Mouse (Mus musculus): Measurements from ENCODE around the gene Zfp354c.

The Zfp354c gene

DNA sequence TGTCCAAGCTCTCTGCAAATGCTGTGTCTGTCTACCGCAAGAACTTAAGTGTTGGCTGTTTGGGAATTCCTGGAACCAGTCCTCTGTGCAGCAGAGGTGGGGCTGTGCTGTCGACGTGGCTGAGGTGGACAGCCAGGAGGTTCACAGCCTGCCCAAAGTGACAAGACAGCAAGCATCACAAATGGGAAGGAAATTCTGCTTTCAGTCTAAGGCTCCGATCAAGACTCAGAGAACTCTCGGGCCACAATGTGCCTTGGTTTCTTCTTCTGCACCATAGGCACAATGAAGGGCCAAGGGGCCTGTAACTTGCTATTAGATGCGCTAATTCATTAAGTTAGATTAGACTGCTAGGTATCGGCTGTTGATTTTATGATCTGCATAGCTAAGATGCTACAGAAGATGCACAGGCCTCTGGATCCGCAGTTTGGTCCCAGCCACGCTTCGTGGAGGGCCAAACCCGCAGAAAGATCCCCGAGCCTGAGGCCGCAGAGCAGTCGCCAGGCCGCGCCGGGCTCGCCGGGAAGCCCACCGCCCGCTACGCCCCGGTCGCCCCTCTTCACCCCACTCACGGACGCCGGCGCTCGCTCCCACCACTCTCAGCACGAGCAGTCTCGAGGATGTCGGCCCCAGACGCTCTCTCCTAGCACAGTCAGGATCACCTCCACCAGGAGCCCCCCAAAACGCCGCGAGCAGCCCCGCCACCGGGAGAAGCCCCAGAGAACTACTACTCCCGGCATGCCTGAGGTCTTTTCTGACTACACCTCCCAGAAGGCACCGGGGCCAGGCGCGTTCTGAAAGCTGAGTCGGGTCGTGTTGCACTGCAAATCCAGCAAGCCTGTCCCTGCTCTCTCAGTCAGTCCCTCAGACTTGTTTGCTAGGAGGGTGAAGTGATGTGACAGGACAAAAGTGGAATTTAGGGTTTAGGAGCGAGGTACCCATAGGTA is at the start of gene Zfp354c:
Zfp354c (minus strand) TSS at position 715 of the 944 bp plus-strand sequence.
- peak; percentile 59 for DNase-seq (ENCODE audit: low read depth, low spot score)

DNA sequence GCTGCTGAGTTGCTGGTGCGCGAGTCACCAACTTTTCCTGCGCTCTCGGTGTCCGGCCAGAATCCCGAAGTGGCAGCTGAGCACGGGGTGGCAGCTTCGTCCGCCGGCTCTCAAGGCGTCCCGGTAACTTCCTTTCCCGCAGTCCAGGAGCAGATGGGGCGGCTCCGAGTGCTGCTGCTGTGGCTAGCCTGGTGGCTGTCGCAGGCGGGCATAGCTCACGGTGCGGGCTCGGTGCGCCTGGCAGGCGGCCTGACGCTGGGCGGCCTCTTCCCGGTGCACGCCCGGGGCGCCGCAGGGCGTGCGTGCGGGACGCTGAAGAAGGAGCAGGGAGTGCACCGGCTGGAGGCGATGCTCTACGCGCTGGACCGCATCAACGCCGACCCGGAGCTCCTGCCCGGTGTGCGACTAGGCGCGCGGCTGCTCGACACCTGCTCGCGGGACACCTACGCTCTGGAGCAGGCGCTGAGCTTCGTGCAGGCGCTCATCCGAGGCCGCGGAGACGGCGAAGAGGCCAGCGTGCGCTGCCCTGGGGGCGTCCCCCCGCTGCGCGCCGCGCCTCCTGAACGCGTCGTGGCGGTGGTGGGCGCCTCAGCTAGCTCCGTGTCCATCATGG is 23.6 kb upstream of the Zfp354c start:
- no peak for DNase-seq (ENCODE audit: low read depth, low spot score)

DNA sequence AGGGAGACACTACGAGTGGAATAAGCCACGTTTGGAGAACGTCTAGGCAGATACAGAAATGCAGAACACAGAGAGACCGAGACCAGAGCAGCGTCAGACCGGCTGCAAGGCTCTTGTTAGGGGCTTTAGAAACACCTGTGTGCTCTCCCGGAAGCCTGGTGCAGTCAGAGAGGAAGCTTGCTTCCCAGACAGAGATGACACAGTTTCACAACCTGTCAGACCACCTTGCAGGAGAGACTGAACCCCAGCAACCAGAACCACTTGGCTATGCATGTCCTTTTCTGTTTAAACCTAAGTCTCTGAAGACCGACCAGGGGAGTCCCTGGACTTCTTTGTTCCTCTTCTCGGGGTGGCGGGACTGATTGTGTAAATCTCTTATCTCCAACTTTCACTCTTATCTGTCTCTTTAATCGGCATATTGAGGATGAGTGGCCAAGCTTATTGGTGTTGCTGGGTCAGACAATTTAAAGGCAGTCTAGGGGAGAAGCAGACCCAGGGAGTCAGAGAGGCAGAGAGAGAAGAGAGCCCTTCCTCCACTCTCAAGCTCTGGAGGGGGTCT is 22.7 kb upstream of the Zfp354c start, which contains the start of gene Grm6:
Grm6 (plus strand) TSS at position 509 of the 559 bp plus-strand sequence.
- DNase-seq (ENCODE audit: low read depth, low spot score) = no peak

DNA sequence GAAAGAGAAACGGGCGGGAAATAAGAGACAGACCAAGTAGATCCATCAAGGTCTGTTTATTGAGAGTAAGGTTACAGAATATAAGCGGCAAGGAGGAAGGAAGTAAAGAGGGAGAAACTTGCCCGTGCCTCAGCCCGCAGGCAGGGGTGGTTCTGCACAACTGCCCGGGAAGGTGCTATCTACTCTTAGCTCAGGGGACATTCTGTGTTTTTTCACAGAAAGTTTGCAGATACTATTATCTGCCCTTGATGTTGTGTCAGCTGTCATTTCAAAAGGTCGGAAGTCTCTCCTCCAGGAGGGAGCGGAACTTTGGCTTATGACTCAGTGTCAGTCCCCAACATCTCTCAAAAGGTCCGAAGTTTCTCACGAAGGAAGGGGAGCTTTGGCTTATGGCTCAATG is 21.8 kb upstream of the Zfp354c start:
- no peak for DNase-seq (ENCODE audit: low read depth, low spot score)

DNA sequence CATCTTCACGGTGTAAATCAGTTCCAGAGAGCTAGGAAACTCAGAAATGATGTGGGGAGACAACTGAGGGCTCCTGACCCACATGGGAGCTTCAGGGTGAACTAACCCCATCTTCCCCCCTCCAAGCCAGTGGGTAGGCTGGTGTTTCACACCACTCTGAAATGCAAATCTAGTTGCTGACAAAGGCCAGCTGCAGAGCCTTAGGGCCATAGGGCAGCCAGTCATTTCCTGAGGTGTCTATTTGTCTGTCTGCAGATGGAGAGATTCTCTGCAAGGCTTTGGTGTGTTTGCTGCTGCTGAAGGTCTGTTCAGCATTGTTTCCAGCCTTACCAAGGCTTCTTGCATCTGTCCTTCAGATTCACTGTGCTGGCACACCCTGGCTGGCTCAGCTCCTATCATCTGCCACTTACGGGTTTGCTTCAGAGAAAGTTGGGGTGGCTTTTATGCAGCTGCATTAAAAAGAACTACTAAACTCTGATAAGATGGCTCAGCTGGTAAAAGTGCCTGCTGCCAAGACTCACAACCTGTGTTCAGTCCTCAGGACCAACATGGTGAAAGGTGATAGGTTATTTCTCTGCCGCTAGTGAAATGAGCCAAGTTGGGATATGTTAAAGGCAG is 21.1 kb upstream of the Zfp354c start:
- no peak for DNase-seq (ENCODE audit: low read depth, low spot score)

DNA sequence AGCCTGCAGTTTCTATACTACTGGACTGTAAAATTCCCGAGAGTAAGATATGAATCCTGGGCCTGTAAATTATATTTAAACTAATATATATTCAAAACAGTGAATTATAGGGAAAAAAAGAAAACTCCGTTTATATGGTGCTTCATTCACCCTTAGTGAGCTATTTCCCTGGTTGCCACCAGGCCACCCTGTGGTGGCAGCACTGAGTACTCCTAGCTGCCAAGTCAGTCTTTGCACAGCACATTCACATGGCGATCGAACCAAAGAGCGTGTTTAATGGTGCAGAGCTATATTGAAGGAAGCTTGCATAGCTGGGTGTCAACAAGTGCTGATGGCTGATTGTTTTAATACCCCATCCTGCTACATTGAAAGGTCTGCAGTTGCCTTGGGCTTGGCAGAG is 19.5 kb upstream of the Zfp354c start:
- no peak for DNase-seq (ENCODE audit: low read depth, low spot score)

DNA sequence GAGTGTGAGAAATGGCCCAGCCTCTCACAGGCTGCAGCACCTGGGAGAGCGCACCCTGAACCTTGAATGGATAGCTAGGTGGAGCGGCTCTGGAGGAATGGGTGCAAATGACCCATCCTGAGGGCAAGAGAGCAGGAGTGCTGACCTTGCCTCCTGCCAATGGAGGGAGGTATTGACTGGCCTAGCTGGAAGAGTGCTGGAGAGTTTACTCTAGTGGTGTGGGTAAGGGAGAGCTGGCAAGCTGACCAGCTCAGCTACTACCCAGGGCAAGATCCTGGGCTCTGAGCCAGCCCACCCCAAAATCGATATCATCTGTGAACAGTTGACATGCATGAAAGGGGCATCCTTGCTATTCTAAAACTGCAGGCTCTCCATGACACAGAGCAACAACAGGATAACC is 18.4 kb upstream of the Zfp354c start:
- no peak for DNase-seq (ENCODE audit: low read depth, low spot score)

DNA sequence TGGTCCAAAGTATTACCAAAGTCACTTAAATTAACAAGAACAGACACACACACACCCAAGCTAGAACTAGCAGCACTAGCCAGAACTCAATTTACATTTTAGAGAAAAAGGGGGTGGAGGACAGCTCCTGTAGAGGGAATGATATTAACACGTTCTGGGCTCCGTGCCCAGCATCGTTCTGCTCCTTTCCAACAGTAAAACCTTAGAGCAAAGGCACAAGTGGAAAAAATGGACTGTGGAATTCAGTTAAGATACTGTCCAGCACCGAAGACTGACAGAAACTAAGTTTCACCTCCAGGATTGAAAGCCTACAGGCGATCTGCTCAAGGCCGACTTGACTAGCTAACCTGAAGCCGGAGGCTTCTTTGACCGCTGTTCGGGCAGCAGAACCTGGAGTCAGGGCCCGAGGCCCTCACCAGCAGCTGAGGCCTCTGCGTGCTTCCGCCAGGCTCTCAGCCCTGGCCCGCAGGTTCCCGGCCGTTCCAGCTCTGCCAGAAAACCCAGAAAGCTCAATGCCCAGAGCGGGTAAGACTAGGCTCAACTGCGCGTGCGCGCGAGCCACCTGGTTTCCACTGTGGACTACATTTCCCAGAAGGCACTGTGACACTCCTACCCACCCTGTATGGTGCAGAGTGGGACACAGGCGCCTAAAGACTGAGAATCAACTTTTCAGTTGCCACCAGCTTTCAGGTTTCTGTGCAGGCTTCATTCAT is 13.7 kb upstream of the Zfp354c start, which contains the start of gene Zfp879:
Zfp879 (minus strand) TSS at position 530 of the 713 bp plus-strand sequence.
- DNase-seq (ENCODE audit: low read depth, low spot score) = peak; percentile 85

DNA sequence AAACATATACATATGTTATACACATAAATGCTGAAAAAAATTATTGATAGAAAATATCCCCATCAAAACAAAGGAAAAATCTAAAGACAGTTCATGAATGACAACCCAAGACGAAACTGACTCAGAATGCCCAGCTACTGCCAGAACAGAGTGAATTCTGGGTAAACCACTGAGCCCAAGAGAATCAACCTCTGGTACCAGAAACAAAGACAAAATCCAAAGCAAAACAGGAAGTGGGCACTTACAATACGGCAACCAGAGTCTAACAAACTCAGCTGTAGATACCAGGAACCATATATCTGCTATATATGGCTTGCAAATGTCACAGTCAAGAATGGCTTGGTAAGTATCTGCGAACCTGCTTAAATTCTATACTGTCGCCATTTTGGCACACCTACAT is 8.2 kb upstream of the Zfp354c start:
- no peak for DNase-seq (ENCODE audit: low read depth, low spot score)

DNA sequence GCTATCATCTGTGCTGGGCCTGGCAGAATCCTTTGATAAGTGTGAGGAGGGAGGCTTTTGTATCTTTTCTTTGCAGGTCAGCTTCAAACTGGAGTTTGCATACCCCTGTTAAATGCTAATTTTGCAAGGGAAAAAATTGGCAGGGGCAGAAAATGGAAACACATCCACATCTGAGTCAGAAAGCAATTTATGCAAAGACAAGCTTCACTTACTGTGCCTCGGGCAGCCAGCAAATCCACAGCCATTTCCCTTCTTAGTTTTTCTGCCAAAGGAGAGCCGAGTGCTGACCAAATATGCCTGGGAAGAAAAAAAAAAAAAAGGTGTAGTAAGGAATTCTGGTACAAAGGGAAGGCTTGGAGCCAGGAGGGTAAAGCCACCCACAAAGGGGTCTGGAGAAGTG is 1.3 kb downstream of the Zfp354c start:
- DNase-seq (ENCODE audit: low read depth, low spot score) = no peak

DNA sequence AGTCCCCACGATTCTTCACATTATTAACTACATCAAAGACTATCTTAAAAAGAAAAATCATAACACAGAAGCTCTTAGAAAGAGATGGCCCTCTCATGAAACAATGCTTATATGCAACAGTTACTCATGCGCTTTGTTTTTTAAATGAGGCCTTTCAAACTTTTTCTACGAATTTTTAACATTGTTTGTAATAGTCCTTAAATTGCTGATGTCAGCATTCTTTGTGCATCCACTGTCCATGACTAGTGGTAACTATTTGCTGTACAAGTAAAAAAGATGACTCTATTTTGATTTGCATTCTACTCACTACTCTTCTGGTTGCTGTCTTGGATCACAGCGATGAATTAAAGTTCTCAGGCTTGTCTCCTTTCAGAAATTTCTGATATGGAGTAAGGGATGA is 13.3 kb downstream of the Zfp354c start:
- no peak for DNase-seq (ENCODE audit: low read depth, low spot score)

DNA sequence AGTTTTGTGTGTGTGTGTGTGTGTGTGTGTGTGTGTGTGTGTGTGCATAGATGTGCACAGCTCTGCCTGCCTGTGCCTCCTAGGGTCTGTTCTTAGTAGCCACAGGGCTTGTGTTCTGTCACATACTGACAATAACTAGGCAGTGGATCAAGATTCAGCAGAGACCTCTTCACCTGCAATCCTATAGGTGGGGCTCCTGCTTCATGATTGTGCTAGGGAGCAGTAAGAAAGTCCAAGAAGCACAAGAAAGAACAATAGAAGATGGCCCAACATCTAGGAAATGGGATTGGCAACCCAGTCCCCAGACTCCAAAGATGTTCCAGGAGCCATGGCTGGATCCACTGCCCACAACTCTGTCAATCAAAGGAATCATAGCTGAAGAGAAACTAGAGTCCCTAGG is 28.7 kb downstream of the Zfp354c start:
- DNase-seq (ENCODE audit: low read depth, low spot score) = no peak

DNA sequence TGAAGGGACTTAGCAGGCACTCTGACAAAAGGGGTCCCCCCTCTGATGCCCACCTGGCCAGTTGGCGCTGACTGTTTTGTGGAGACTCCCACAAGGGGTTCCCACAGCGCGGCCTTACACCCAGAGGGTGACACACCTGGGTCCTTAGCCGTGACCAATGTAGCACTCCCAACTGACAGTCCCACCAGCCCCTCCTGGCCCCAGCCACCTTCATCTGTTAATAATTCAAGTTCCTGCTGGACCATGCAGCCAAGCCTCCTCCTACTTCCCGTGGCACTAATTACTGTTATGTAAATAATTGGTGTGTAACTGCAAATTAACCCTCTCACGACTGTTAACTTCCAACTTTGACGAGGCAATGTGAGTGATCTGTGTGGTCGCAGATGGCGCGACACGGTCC is 29.9 kb downstream of the Zfp354c start:
- DNase-seq (ENCODE audit: low read depth, low spot score) = no peak

DNA sequence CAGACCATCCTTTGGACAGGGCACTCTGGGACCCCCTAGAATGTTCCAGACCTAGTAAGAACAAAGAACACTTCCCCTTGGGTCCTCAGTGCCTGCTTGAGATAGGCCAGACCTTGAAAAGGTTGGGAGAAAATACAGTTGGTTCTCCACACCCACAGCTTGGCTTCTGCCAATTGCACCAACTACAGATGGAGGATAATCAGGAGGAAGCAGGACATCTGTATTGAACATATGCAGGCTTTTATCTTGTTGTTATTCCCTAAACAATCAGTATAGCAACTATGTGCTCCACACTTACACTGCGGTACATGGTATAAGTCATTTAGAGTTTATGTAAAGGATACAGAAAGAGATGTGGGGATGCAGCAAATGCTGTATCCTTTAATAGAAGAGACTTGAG is 56.5 kb downstream of the Zfp354c start:
- no peak for DNase-seq (ENCODE audit: low read depth, low spot score)

DNA sequence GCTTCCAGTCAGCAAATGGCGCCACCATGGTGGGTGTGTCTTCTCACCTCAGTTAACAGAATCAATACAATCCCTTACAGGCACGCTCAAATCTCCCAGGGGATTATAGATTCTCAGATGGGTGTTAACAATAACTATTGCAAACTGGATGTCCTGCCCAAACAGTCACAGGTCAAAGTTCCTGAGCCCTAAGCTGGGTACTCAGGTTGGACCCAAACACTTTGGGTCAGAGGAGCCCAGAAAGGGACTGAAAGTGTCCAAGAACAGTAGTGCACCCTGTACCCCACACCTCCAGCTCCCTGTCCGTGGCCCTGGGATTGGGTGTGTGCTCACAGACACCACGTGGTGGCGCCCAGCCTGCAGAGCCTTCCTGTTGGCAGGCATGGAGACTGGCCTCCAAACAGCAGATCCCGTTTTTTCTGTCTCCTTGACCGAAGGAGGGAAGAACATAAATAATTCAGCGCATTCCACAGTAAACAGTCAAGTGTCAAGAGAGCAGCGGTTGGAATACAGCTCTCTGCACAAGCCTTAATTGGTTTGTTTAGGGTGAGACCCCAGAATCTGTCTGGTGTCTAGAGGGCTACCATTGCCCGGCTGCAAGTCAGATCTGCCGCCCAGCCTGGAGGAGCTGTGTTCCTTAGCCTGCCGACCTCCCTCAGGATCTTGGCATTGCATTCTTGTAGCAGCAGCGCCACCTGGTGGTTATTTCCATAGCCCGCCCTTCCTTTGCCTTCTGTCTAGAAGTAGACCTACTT is 58.4 kb downstream of the Zfp354c start:
- peak; percentile 81 for DNase-seq (ENCODE audit: low read depth, low spot score)

DNA sequence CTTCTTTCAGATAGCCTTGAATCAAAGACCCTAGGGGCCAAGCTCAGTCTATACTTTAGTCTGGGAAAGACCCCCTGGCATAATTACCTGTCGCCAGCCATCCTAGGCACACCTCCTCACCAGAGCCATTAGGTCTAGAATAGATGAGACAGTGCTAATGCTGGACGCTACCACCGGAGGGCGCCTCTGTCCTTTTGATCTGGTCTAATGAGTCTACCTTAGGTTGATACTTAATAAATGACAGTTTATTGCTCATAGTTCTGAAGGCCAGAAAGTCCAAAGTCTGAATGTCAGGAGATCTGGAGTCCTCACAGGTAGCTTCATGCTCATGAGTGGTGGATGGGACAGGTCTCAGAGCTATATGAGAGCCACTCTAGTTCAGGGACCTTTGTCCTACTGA is 60.5 kb downstream of the Zfp354c start:
- DNase-seq (ENCODE audit: low read depth, low spot score) = no peak

DNA sequence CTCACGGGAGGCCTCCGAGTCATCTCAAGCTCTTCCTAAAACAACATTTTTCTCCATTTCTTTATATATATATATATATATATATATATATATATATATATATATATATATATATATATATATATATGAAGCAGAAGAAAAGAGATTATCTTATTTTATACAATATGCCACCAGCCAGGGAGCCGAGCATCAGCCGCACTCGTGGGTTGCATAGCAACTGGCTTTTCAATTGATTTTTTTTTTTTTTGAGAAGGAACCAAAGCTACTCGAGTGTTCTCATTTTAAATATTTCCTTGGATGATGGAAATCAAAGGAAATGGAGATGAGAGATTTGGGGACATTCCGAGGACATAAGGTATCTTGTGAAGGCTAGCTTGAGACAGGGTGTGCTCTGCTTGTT is 61.1 kb downstream of the Zfp354c start:
- DNase-seq (ENCODE audit: low read depth, low spot score) = no peak

Data from retina, postnatal 7 days (tissue).